Comparison of ENCODE assay signal across 8 mouse cellular contexts in the genomic region with DNA sequence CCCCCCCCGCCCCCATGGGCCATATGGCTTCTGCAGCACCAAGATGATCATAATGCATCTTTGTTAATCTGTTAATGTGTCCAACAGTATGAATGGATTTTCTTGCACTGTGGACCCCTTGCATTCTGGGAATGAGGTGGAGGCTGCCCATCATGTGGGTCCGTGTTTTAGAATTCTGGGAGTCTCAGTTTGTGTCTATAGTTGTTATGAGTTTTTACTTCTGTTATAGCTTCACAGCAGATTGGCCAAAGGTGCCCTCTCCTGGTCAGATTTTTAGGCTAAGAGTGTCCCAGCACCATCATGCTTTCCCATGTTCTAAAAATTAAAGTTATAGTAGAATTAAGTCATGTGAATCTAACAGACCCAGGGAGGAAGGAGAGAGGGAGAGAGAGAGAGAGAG. TPM values are rescaled to one million over a fixed set of nuclear protein-coding genes. Genes with fewer than 3 reads are reported as not detected.
DNase-seq lines count a peak whose midpoint lies in the region; TF ChIP-seq lines count a peak whose summit lies in the region.
"Had no signal": no experiment of that assay in that cellular context is flagged by ENCODE, and none has a peak within 500 bp of the region (broad histone marks: within the 10 kb centered on the region; RNA-seq: fewer than 3 reads in every experiment).

No protein-coding gene starts in this region.

- peak; percentile 40 for TF ChIP-seq CTCF in gastrocnemius, adult 2 months (IDR thresholded peaks at IDR 0.05)
- peak; percentile 57 for TF ChIP-seq CTCF in left cerebral cortex, adult 2 months (IDR thresholded peaks at IDR 0.05)

- no peak for DNase-seq in gastrocnemius, adult 2 months
- no peak for DNase-seq in gastrocnemius, postnatal 4 days (ENCODE audit: low spot score in 2 of 2)
- DNase-seq in left cerebral cortex, adult 2 months (ENCODE audit: extremely low spot score in 1 of 2, low spot score in 2 of 2), result no peak
- DNase-seq in left cerebral cortex, postnatal 14 days (ENCODE audit: low spot score in 2 of 2), result no peak
- DNase-seq in 416B (ENCODE audit: low read depth), result peak; percentile 45
- peak; percentile 42 for DNase-seq in adipocyte (ENCODE audit: low spot score)
- DNase-seq in ovary, adult 18-20 months (ENCODE audit: low spot score), result no peak
- DNase-seq: adrenal gland, postnatal 14 days had no signal

- H3K4me3 ChIP-seq in gastrocnemius, adult 2 months, result no peak overlapping the region
- H3K4me3 ChIP-seq in left cerebral cortex, adult 2 months, result no peak overlapping the region

- intact Hi-C loops in gastrocnemius, adult 2 months (cut with DNase I), result loop anchor here (10.0 kb wide), 4 partner anchors 85 to 395 kb away; a partner anchor contains a TSS
- intact Hi-C loops in left cerebral cortex, adult 2 months (cut with DNase I), result loop anchor here (10.0 kb wide), 1 partner anchor 295 kb away; no protein-coding TSS in a partner anchor
- intact Hi-C loops in left cerebral cortex, postnatal 14 days (cut with DNase I), result loop anchor here (10.0 kb wide), 2 partner anchors 85 to 295 kb away; no protein-coding TSS in a partner anchor

- H3K27ac ChIP-seq in gastrocnemius, adult 2 months, result no peak overlapping the region
- H3K27ac ChIP-seq in left cerebral cortex, adult 2 months, result no peak overlapping the region; the same call in 1 of the 2 replicates

RNA-seq across cellular contexts. Expression of a gene that starts 3.9 kb away (rescaled TPM):
- total RNA-seq in gastrocnemius, adult 2 months (2021), result under 1 TPM; 0.48 to 0.59 TPM
- 1 to 10 TPM in 1 of 2 experiments, under 1 TPM in 1; 0.44 to 1.4 TPM for total RNA-seq in gastrocnemius, postnatal 4 days (2021)
- total RNA-seq in left cerebral cortex, adult 2 months (2021), result under 1 TPM; 0.61 TPM
- under 1 TPM; 0.40 to 0.68 TPM for total RNA-seq in left cerebral cortex, postnatal 14 days (2021)
- total RNA-seq: adrenal gland, postnatal 14 days had no signal

Comparison
In these comparisons a context has a peak if more than half of its experiments do, and no peak if none do; other contexts are left out.
1. DNase-seq: peak in 416B (single experiment) and adipocyte (single experiment); none in gastrocnemius, adult 2 months (single experiment), gastrocnemius, postnatal 4 days (0 of 2), left cerebral cortex, adult 2 months (0 of 2), left cerebral cortex, postnatal 14 days (0 of 2) and ovary, adult 18-20 months (single experiment).